9 mouse cellular contexts compared by ENCODE assay signal in genomic region chr2:29661751-29662191, GRCm38 (mm10). TPM values are rescaled to one million over a fixed set of nuclear protein-coding genes. Genes with fewer than 3 reads are reported as not detected.
DNase-seq lines count a peak whose midpoint lies in the region; ATAC-seq and TF ChIP-seq lines count a peak whose summit lies in the region.
"Had no signal": no experiment of that assay in that cellular context is flagged by ENCODE, and none has a peak within 500 bp of the region (broad histone marks: within the 10 kb centered on the region; RNA-seq: fewer than 3 reads in every experiment).

No protein-coding gene starts in this region.

- peaks cover 45% of the 10 kb centered on the region for H3K4me1 ChIP-seq in bone marrow macrophage, adult 2 months (ENCODE audit: control insufficient read depth, insufficient read depth, low read length)
- peaks cover 40% of the 10 kb centered on the region for H3K4me1 ChIP-seq in liver, embryonic 11.5 days (replicated peaks; ENCODE audit: control insufficient read depth, insufficient read depth, low read length)
- H3K4me1 ChIP-seq in forebrain, embryonic 16.5 days (replicated peaks; ENCODE audit: control insufficient read depth, insufficient read depth, low read length): peaks cover 12% of the 10 kb centered on the region

- no peak for TF ChIP-seq CTCF in bone marrow macrophage, adult 2 months (IDR thresholded peaks at IDR 0.05; ENCODE audit: low read depth, low read length)

- no peak for TF ChIP-seq POLR2A in bone marrow macrophage, adult 2 months (IDR thresholded peaks at IDR 0.05; ENCODE audit: borderline replicate concordance, low read depth, low read length)

- H3K27ac ChIP-seq in bone marrow macrophage, adult 2 months (ENCODE audit: insufficient read depth, low read depth, low read length): peak overlapping the region; percentile 67
- no peak overlapping the region for H3K27ac ChIP-seq in liver, embryonic 11.5 days (ENCODE audit: low read depth, low read length)
- H3K27ac ChIP-seq in forebrain, embryonic 16.5 days (ENCODE audit: low read length): no peak overlapping the region
- H3K27ac ChIP-seq: lung, embryonic 15.5 days had no signal

- no peak overlapping the region for H3K9ac ChIP-seq in liver, embryonic 11.5 days (ENCODE audit: low read depth, low read length)
- H3K9ac ChIP-seq in forebrain, embryonic 16.5 days (replicated peaks; ENCODE audit: low read depth, low read length): no peak overlapping the region
- H3K9ac ChIP-seq: lung, embryonic 15.5 days had no signal

- peak overlapping the region; percentile 6 for H3K4me3 ChIP-seq in bone marrow macrophage, adult 2 months (ENCODE audit: insufficient read depth, low read length)
- no peak overlapping the region for H3K4me3 ChIP-seq in liver, embryonic 11.5 days (ENCODE audit: low read depth, low read length)
- H3K4me3 ChIP-seq in forebrain, embryonic 16.5 days (replicated peaks; ENCODE audit: low read length): no peak overlapping the region
- H3K4me3 ChIP-seq: lung, embryonic 15.5 days had no signal

- peak overlapping the region; percentile 1; the same call in 1 of the 2 replicates for H3K4me2 ChIP-seq in liver, embryonic 11.5 days
- no peak overlapping the region for H3K4me2 ChIP-seq in forebrain, embryonic 16.5 days (ENCODE audit: low read length)
- H3K4me2 ChIP-seq: lung, embryonic 15.5 days had no signal

- peak; percentile 26 for DNase-seq in kidney, adult 11 months
- DNase-seq in kidney, adult 18-20 months: no peak
- DNase-seq in liver, embryonic 11.5 days (ENCODE audit: low spot score): no peak
- peak; percentile 70 to 86 for DNase-seq in thymus, adult 18-20 months
- DNase-seq in cerebellum, adult 8-10 months: no peak
- DNase-seq in urinary bladder, adult 2 months (ENCODE audit: low spot score): no peak

- ATAC-seq in liver, embryonic 11.5 days (replicated peaks; ENCODE audit: low FRiP score): no peak
- no peak for ATAC-seq in forebrain, embryonic 16.5 days

- no peaks in the 10 kb centered on the region for H3K27me3 ChIP-seq in liver, embryonic 11.5 days (replicated peaks; ENCODE audit: control insufficient read depth, insufficient read depth, low read length)
- no peaks in the 10 kb centered on the region for H3K27me3 ChIP-seq in forebrain, embryonic 16.5 days (replicated peaks; ENCODE audit: control insufficient read depth, insufficient read depth, low read length)
- H3K27me3 ChIP-seq: lung, embryonic 15.5 days had no signal

- H3K36me3 ChIP-seq in liver, embryonic 11.5 days (ENCODE audit: control insufficient read depth, insufficient read depth, low read length): no peaks in the 10 kb centered on the region; the same call in 1 of the 2 replicates
- H3K36me3 ChIP-seq in forebrain, embryonic 16.5 days (ENCODE audit: control insufficient read depth, insufficient read depth): no peaks in the 10 kb centered on the region
- H3K36me3 ChIP-seq: lung, embryonic 15.5 days had no signal

- no peaks in the 10 kb centered on the region for H3K9me3 ChIP-seq in liver, embryonic 11.5 days (ENCODE audit: control insufficient read depth, low read length)
- H3K9me3 ChIP-seq in forebrain, embryonic 16.5 days (ENCODE audit: control insufficient read depth, low read length): no peaks in the 10 kb centered on the region
- H3K9me3 ChIP-seq: lung, embryonic 15.5 days had no signal

- WGBS in liver, embryonic 11.5 days: 49% methylated on average over 6 of the region's 6 CpGs
- WGBS in forebrain, embryonic 16.5 days: 84% methylated on average over 6 of the region's 6 CpGs

RNA-seq across cellular contexts. Expression of gene Rapgef1, which starts 42.3 kb away (rescaled TPM):
- polyA plus RNA-seq in bone marrow macrophage, adult 2 months (2012; ENCODE audit: insufficient read depth, insufficient read length, missing spikeins): 20.5 and 23.6 TPM in 2 replicates
- polyA plus RNA-seq in liver, embryonic 11.5 days (2014; fragmentation: Nextera tagmentation; extraction: Ambion mirVana): 15.2 and 16.5 TPM in 2 replicates
- 22.0 and 22.5 TPM in 2 replicates for polyA plus RNA-seq in forebrain, embryonic 16.5 days (2015; fragmentation: Nextera tagmentation; extraction: Ambion mirVana)
- polyA plus RNA-seq in urinary bladder, adult 2 months (2012; rRNA removed): 29.0 and 34.9 TPM in 2 replicates

Comparison
In these comparisons a context has a peak if more than half of its experiments do, and no peak if none do; other contexts are left out.
1. DNase-seq: peak in kidney, adult 11 months (single experiment) and thymus, adult 18-20 months (2 of 2); none in kidney, adult 18-20 months (single experiment), liver, embryonic 11.5 days (single experiment), cerebellum, adult 8-10 months (single experiment) and urinary bladder, adult 2 months (single experiment).